Mouse (Mus musculus): ENCODE results near the gene Rnf214. TPM values are rescaled to one million over a fixed set of nuclear protein-coding genes. Genes with fewer than 3 reads are reported as not detected.

The Rnf214 gene
- total RNA-seq, 4 experiments from 2014 or later, result 23.7 to 28.9 (median 25.5) TPM

- DNase-seq (ENCODE audit: low spot score in 2 of 2), result no peak
Measured at GRCm38 (mm10) chr9:45818406-45819011, 88.2 kb downstream of the Rnf214 start.

- no peak for DNase-seq (ENCODE audit: low spot score in 2 of 2)
Measured at GRCm38 (mm10) chr9:45815525-45815924, 91.2 kb downstream of the Rnf214 start.

GRCm38 (mm10) chr9:45815113-45815512 is 91.6 kb downstream of the Rnf214 start:
- DNase-seq (ENCODE audit: low spot score in 2 of 2), result no peak

Small RNA genes within 50 kb of the gene (microRNA-seq; reads per million reads assigned to microRNA genes)
- gene Mir7087, result not detected

Other genes with a start within 250 kb of the Rnf214 start
- gene Cep164, start 78.2 kb downstream of the Rnf214 start, total RNA-seq (2022), result 1 to 10 TPM; 2.1 to 3.9 (median 2.4) TPM
- gene Bace1, start 68.3 kb downstream of the Rnf214 start, total RNA-seq (2022), result 10 to 100 TPM; 28.3 to 64.8 (median 51.1) TPM
- gene Pcsk7, start 414 bp downstream of the Rnf214 start, total RNA-seq (2022), result 10 to 100 TPM in 2 of 4 experiments, 1 to 10 TPM in 2; 7.9 to 14.1 (median 10.7) TPM
- gene Tagln, start 29.1 kb upstream of the Rnf214 start, total RNA-seq (2022), result 10 to 100 TPM; 28.4 to 54.2 (median 31.7) TPM
- gene Sidt2, start 48.3 kb upstream of the Rnf214 start, total RNA-seq (2022), result 10 to 100 TPM; 64.4 to 70.3 (median 67.4) TPM
- gene Pafah1b2, start 105.8 kb upstream of the Rnf214 start, total RNA-seq (2022), result 10 to 100 TPM; 19.1 to 25.8 (median 23.2) TPM
- gene Sik3, start 105.9 kb upstream of the Rnf214 start, total RNA-seq (2022), result 10 to 100 TPM; 36.6 to 42.4 (median 39.7) TPM

Data from gastrocnemius, adult 8-10 months (tissue).